8 mouse cellular contexts compared by ENCODE assay signal in the genomic region with DNA sequence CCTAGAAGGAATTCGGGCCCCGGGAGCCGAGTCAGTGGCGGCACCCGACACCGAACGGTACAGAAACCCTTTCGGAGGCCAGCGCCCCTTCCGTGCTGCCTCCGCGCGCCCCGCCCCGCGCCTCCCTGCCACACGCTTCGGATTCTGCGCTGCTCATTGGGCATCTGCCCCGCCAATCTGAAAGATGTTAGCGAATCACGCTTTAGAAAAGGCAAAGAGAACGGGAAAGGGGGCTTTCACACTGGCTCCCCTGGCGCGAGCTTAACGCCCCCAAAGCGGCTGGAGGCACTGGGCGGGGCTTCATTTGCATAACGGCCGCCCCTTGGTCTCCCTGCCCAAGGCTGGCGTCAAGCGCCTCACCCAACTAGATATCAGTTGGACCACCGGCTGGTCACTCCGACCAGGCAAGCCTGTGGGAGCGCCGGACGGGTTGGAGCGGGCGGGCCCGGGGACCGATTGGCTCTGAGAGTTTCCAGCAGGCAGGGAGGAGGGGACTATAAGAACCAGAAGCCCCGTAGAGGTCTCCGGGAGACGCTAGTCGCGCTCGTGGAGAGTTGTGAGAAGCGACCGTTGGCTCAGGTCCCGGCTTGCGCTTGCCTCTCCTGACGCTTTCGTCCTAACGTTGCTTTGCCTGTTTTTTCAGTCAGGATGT. TPM values are rescaled to one million over a fixed set of nuclear protein-coding genes. Genes with fewer than 3 reads are reported as not detected.
DNase-seq lines count a peak whose midpoint lies in the region; ATAC-seq lines count a peak whose summit lies in the region.

A gene (plus strand): TSS at position 291 of the 652 bp plus-strand sequence.

- peak; percentile 88 for ATAC-seq in inflammation-experienced regulatory T-cells, adult 6 months
- peak; percentile 91 for ATAC-seq in megakaryocyte-erythroid progenitor cell, adult 5-6 weeks (replicated peaks; ENCODE audit: low FRiP score, low TSS enrichment, poor library complexity, severe bottlenecking)

- intact Hi-C loops in gastrocnemius, postnatal 14 days (cut with DNase I; ENCODE audit: low total_unique reads): loop anchor here (10.0 kb wide), 1 partner anchor 71 kb away; no protein-coding TSS in a partner anchor
- intact Hi-C loops in left cerebral cortex, postnatal 10 days (cut with DNase I): no loop called here

- DNase-seq in adrenal gland, adult (ENCODE audit: inconsistent age in 2 of 2, low spot score in 1 of 2): peak; percentile 100
- DNase-seq in embryo, embryonic 10.5 days (ENCODE audit: low spot score): peak; percentile 100
- peak; percentile 99 for DNase-seq in gastrocnemius, postnatal 14 days
- peak; percentile 99 to 100 for DNase-seq in left cerebral cortex, postnatal 10 days (ENCODE audit: extremely low spot score in 1 of 2, low spot score in 2 of 2)
- peak; percentile 100 for DNase-seq in right cerebral cortex, postnatal 25 days
- DNase-seq in urinary bladder, postnatal 4 days (ENCODE audit: low spot score in 2 of 2): peak; percentile 99 to 100

RNA-seq across cellular contexts. Expression of the gene that starts here (rescaled TPM):
- total RNA-seq in gastrocnemius, postnatal 14 days (2021): 10 to 100 TPM in 1 of 2 experiments, 1 to 10 TPM in 1; 8.7 to 12.7 TPM
- 1 to 10 TPM; 2.6 to 5.7 (median 3.4) TPM for polyA plus RNA-seq in inflammation-experienced regulatory T-cells, adult 6 months (2017; shearing (Covaris generic))
- total RNA-seq in left cerebral cortex, postnatal 10 days (2021): 10 to 100 TPM; 31.8 to 40.4 TPM
- 2.3 and 2.8 TPM in 2 replicates for total RNA-seq in megakaryocyte-erythroid progenitor cell, adult 5-6 weeks (2014; fragmentation: Nextera tagmentation)
- 11.6 and 14.6 TPM in 2 replicates for total RNA-seq in megakaryocyte-erythroid progenitor cell, adult 5-6 weeks (2017)

Comparison
In these comparisons a context has a peak if more than half of its experiments do, and no peak if none do; other contexts are left out.
1. Peak in every context shown above with its lines: DNase-seq and ATAC-seq.